Mouse (Mus musculus): Measurements from ENCODE around the gene Gm49721.
"Not testable (repeated sequence)": the region's sequence is repeated elsewhere in the genome, so short reads cannot be mapped to it uniquely, and the experiment has no call there.

Gm49721 gene

GRCm38 (mm10) chr17:6978287-6979248, at the start of gene Gm49721:
Gene Gm49721, plus strand, starts transcription at chr17:6978904.
- peak; percentile 45 for DNase-seq (ENCODE audit: extremely low spot score)

- DNase-seq (ENCODE audit: extremely low spot score), result not testable (repeated sequence)
Observed at GRCm38 (mm10) chr17:6931625-6932024, 47.1 kb upstream of the Gm49721 start.

GRCm38 (mm10) chr17:6942560-6942959, 36.1 kb upstream of the Gm49721 start:
- not testable (repeated sequence) for DNase-seq (ENCODE audit: extremely low spot score)

GRCm38 (mm10) chr17:6947637-6947983, 31.1 kb upstream of the Gm49721 start:
- not testable (repeated sequence) for DNase-seq (ENCODE audit: extremely low spot score)

- peak; percentile 89 for DNase-seq (ENCODE audit: extremely low spot score)
Observed at GRCm38 (mm10) chr17:6947984-6948768, 30.5 kb upstream of the Gm49721 start, which contains the start of gene Rsph3b. Gene Rsph3b, minus strand, starts transcription at chr17:6948682.

GRCm38 (mm10) chr17:6948769-6949228, 29.9 kb upstream of the Gm49721 start:
- not testable (repeated sequence) for DNase-seq (ENCODE audit: extremely low spot score)

GRCm38 (mm10) chr17:6958881-6959280, 19.8 kb upstream of the Gm49721 start:
- DNase-seq (ENCODE audit: extremely low spot score), result not testable (repeated sequence)

- not testable (repeated sequence) for DNase-seq (ENCODE audit: extremely low spot score)
Observed at GRCm38 (mm10) chr17:6959543-6960259, 19.0 kb upstream of the Gm49721 start.

- not testable (repeated sequence) for DNase-seq (ENCODE audit: extremely low spot score)
Observed at GRCm38 (mm10) chr17:6960349-6960748, 18.4 kb upstream of the Gm49721 start.

- DNase-seq (ENCODE audit: extremely low spot score), result not testable (repeated sequence)
Observed at GRCm38 (mm10) chr17:6960776-6961175, 17.9 kb upstream of the Gm49721 start, which contains the start of gene Tagap1. Gene Tagap1, minus strand, starts transcription at chr17:6961156.

GRCm38 (mm10) chr17:6961181-6962000, 17.3 kb upstream of the Gm49721 start:
- DNase-seq (ENCODE audit: extremely low spot score), result peak; percentile 32

- not testable (repeated sequence) for DNase-seq (ENCODE audit: extremely low spot score)
Observed at GRCm38 (mm10) chr17:6962339-6962738, 16.4 kb upstream of the Gm49721 start.

- not testable (repeated sequence) for DNase-seq (ENCODE audit: extremely low spot score)
Observed at GRCm38 (mm10) chr17:6962936-6963335, 15.8 kb upstream of the Gm49721 start.

- DNase-seq (ENCODE audit: extremely low spot score), result peak; percentile 17
Observed at GRCm38 (mm10) chr17:6965364-6965763, 13.3 kb upstream of the Gm49721 start.

GRCm38 (mm10) chr17:6967673-6968072, 11.0 kb upstream of the Gm49721 start:
- DNase-seq (ENCODE audit: extremely low spot score), result not testable (repeated sequence)

- DNase-seq (ENCODE audit: extremely low spot score), result not testable (repeated sequence)
Observed at GRCm38 (mm10) chr17:6970334-6970733, 8.4 kb upstream of the Gm49721 start, which contains the start of gene Rnaset2b. Gene Rnaset2b, plus strand, starts transcription at chr17:6970634.

GRCm38 (mm10) chr17:6971238-6971637, 7.5 kb upstream of the Gm49721 start:
- DNase-seq (ENCODE audit: extremely low spot score), result not testable (repeated sequence)

- DNase-seq (ENCODE audit: extremely low spot score), result not testable (repeated sequence)
Observed at GRCm38 (mm10) chr17:6972836-6973396, 5.8 kb upstream of the Gm49721 start.

GRCm38 (mm10) chr17:6974985-6975384, 3.7 kb upstream of the Gm49721 start:
- not testable (repeated sequence) for DNase-seq (ENCODE audit: extremely low spot score)

GRCm38 (mm10) chr17:6979380-6979779, 676 bp downstream of the Gm49721 start:
- not testable (repeated sequence) for DNase-seq (ENCODE audit: extremely low spot score)

Measured in embryo, embryonic 9.5 days (tissue).